Mouse (Mus musculus) myocyte (in vitro differentiated cells): ENCODE measurements around the gene Sox6.

Source experiments
- CEBPB ChIP-seq: IDR thresholded peaks from 2 replicates; pipeline ENCODE4 v1.6.1; 2011; ENCODE audit warnings: mild to moderate bottlenecking, moderate library complexity; ENCODE audit not compliant: poor library complexity, insufficient read depth, severe bottlenecking
- MAX ChIP-seq: IDR thresholded peaks from one replicate; pipeline ENCODE4 v1.6.1; 2011; ENCODE audit warnings: low read depth, mild to moderate bottlenecking, control low read depth
- MYOD1 ChIP-seq, 3 experiments: IDR thresholded peaks; one replicate each; pipeline ENCODE4 v1.6.1; 2011; ENCODE audit warnings: control low read depth in 2 of 3, low read depth in 2 of 3, mild to moderate bottlenecking in 2 of 3, moderate library complexity in 1 of 3; ENCODE audit not compliant: insufficient read length in 2 of 3, control insufficient read depth in 1 of 3
- POLR2A ChIP-seq: IDR thresholded peaks from one replicate; pipeline ENCODE4 v1.6.1; 2011; ENCODE audit warnings: low read depth, mild to moderate bottlenecking, control low read depth, moderate library complexity; ENCODE audit not compliant: insufficient read length
- SRF ChIP-seq: IDR thresholded peaks from one replicate; pipeline ENCODE4 v1.6.1; 2011; ENCODE audit warnings: low read depth; ENCODE audit not compliant: control insufficient read depth, insufficient read length

DNA sequence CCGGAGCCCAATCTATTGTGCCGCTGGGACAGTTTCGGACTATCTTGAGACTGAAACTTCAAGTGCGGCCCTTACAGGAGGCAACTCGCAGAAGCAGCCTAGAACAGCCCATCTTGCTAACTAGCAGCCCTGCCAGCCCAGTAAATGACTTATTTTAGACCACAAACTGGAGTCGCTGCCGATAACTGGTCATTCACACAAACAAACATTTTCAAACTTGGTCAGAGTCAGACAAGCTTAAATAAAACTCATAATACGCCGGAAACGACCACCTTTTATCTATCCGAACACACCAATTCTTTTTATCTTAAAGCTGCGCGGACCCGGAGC, 7.2 kb downstream of the Sox6 start:
- TF ChIP-seq POLR2A (no peak), SRF (no peak), CEBPB (no peak), MAX (no peak), MYOD1 (IDR thresholded peaks at IDR 0.05; ENCODE audit: control insufficient read depth in 1 of 3, insufficient read length in 2 of 3, low read depth in 2 of 3) (no peak)
